Mouse (Mus musculus) liver, postnatal 0 days (tissue): ENCODE data around the gene Morn4.

Source experiments
- CTCF ChIP-seq: sonication (generic); IDR thresholded peaks from 2 replicates; pipeline ENCODE4 v1.5.1; 2016; ENCODE audit warnings: antibody characterized with exemption, low read depth
- EP300 ChIP-seq: IDR thresholded peaks from 2 replicates; pipeline ENCODE4 v1.6.1; 2016; ENCODE audit warnings: antibody characterized with exemption, low read depth, mild to moderate bottlenecking

- peak; percentile 89 for TF ChIP-seq CTCF
- no peak for TF ChIP-seq EP300
Measured at GRCm38 (mm10) chr19:42045269-42046102, 40.7 kb downstream of the Morn4 start, which contains the start of gene Hoga1.
